Mouse (Mus musculus) forebrain, embryonic 13.5 days (tissue): ENCODE measurements around the gene Dnajc14. TPM values are rescaled to one million over a fixed set of nuclear protein-coding genes. Genes with fewer than 3 reads are reported as not detected.

ENCODE experiments used
- polyA plus RNA-seq: library from polyadenylated mRNA; unstranded; fragments of >200 nt; fragmentation: Nextera tagmentation; extraction: Ambion mirVana; gene quantifications from 2 replicates; pipeline ENCODE4 v1.2.1, GENCODE M21; 2015

The Dnajc14 gene
- polyA plus RNA-seq, 1 experiment from 2014 or later: 52.2 TPM

Other genes starting within 250 kb of the Dnajc14 start
- gene Pa2g4, start 238.1 kb upstream of the Dnajc14 start, polyA plus RNA-seq: 173 and 186 TPM in 2 replicates
- 0.12 and 0.28 TPM in 2 replicates for gene Erbb3, start 214.4 kb upstream of the Dnajc14 start, polyA plus RNA-seq
- gene Rps26, start 177.3 kb upstream of the Dnajc14 start, polyA plus RNA-seq: 531 and 638 TPM in 2 replicates
- 7.3 and 8.1 TPM in 2 replicates for gene Ikzf4, start 158.1 kb upstream of the Dnajc14 start, polyA plus RNA-seq
- gene Suox, start 130.0 kb upstream of the Dnajc14 start, polyA plus RNA-seq: 9.3 and 10.8 TPM in 2 replicates
- gene Rab5b, start 107.8 kb upstream of the Dnajc14 start, polyA plus RNA-seq: 88.3 and 93.1 TPM in 2 replicates
- gene Pmel, start 99.9 kb upstream of the Dnajc14 start, polyA plus RNA-seq: 0.17 and 0.21 TPM in 2 replicates
- gene Cdk2, start 99.0 kb upstream of the Dnajc14 start, polyA plus RNA-seq: 69.9 and 73.7 TPM in 2 replicates
- gene Dgka, start 59.2 kb upstream of the Dnajc14 start, polyA plus RNA-seq: 3.0 and 3.6 TPM in 2 replicates
- gene Pym1, start 56.2 kb upstream of the Dnajc14 start, polyA plus RNA-seq: 49.6 and 50.2 TPM in 2 replicates
- gene Mmp19, start 13.2 kb upstream of the Dnajc14 start, polyA plus RNA-seq: 0.35 and 0.38 TPM in 2 replicates
- gene Tmem198b, start 308 bp downstream of the Dnajc14 start, polyA plus RNA-seq: 14.9 and 16.3 TPM in 2 replicates
- 244 and 278 TPM in 2 replicates for gene Sarnp, start 13.3 kb downstream of the Dnajc14 start, polyA plus RNA-seq
- 46.5 and 51.1 TPM in 2 replicates for gene Ormdl2, start 17.6 kb downstream of the Dnajc14 start, polyA plus RNA-seq
- 8.9 and 9.0 TPM in 2 replicates for gene Gdf11, start 87.7 kb downstream of the Dnajc14 start, polyA plus RNA-seq
- gene Cd63, start 96.9 kb downstream of the Dnajc14 start, polyA plus RNA-seq: 127 and 130 TPM in 2 replicates
- gene Rdh5, start 118.8 kb downstream of the Dnajc14 start, polyA plus RNA-seq: 10.7 and 16.0 TPM in 2 replicates
- gene Bloc1s1, start 120.0 kb downstream of the Dnajc14 start, polyA plus RNA-seq: 241 and 243 TPM in 2 replicates
- gene Itga7, start 129.8 kb downstream of the Dnajc14 start, polyA plus RNA-seq: 0.63 and 0.83 TPM in 2 replicates
- not detected in 2 replicates for gene Mettl7b, start 156.9 kb downstream of the Dnajc14 start, polyA plus RNA-seq
- gene Olfr9, start 185.4 kb downstream of the Dnajc14 start, polyA plus RNA-seq: not detected in 2 replicates
- not detected in 2 replicates for gene Olfr763, start 206.7 kb downstream of the Dnajc14 start, polyA plus RNA-seq
- not detected in 2 replicates for gene Olfr764-ps1, start 235.8 kb downstream of the Dnajc14 start, polyA plus RNA-seq
- not detected in 2 replicates for gene Olfr765, start 245.9 kb downstream of the Dnajc14 start, polyA plus RNA-seq